Mouse (Mus musculus) thymus, postnatal 4 days (tissue): Measurements from ENCODE around the gene Ccm2.

ENCODE experiments used
- DNase-seq: peaks from one replicate; pipeline ENCODE4 v3.0.0; 2021

Ccm2 gene

GRCm38 (mm10) chr11:6530746-6531145, 15.9 kb upstream of the Ccm2 start:
- no peak for DNase-seq

- DNase-seq, result no peak
Measured at GRCm38 (mm10) chr11:6544683-6545082, 2.0 kb upstream of the Ccm2 start.

GRCm38 (mm10) chr11:6545186-6545856, 1.4 kb upstream of the Ccm2 start:
- DNase-seq, result no peak

- no peak for DNase-seq
Measured at GRCm38 (mm10) chr11:6545857-6546192, 862 bp upstream of the Ccm2 start.

- DNase-seq, result peak; percentile 80
Measured at GRCm38 (mm10) chr11:6547037-6547680, 472 bp downstream of the Ccm2 start.

GRCm38 (mm10) chr11:6547696-6548325, 1.1 kb downstream of the Ccm2 start:
- DNase-seq, result no peak

GRCm38 (mm10) chr11:6549770-6550169, 3.1 kb downstream of the Ccm2 start:
- no peak for DNase-seq

- no peak for DNase-seq
Measured at GRCm38 (mm10) chr11:6550201-6550600, 3.5 kb downstream of the Ccm2 start.

- peak; percentile 48 for DNase-seq
Measured at GRCm38 (mm10) chr11:6558234-6558633, 11.5 kb downstream of the Ccm2 start.

GRCm38 (mm10) chr11:6559996-6560395, 13.3 kb downstream of the Ccm2 start:
- peak; percentile 42 for DNase-seq

GRCm38 (mm10) chr11:6560655-6561360, 14.1 kb downstream of the Ccm2 start:
- DNase-seq, result peak; percentile 65

GRCm38 (mm10) chr11:6561474-6561873, 14.8 kb downstream of the Ccm2 start:
- DNase-seq, result peak; percentile 53

GRCm38 (mm10) chr11:6562359-6562758, 15.7 kb downstream of the Ccm2 start:
- peak; percentile 64 for DNase-seq

- no peak for DNase-seq
Measured at GRCm38 (mm10) chr11:6563201-6563600, 16.5 kb downstream of the Ccm2 start.

- DNase-seq, result peak; percentile 11
Measured at GRCm38 (mm10) chr11:6566496-6566895, 19.8 kb downstream of the Ccm2 start.

GRCm38 (mm10) chr11:6567951-6568350, 21.3 kb downstream of the Ccm2 start:
- no peak for DNase-seq

- DNase-seq, result peak; percentile 52
Measured at GRCm38 (mm10) chr11:6568584-6569409, 22.1 kb downstream of the Ccm2 start.

- no peak for DNase-seq
Measured at GRCm38 (mm10) chr11:6569410-6569777, 22.7 kb downstream of the Ccm2 start.

- no peak for DNase-seq
Measured at GRCm38 (mm10) chr11:6576151-6576550, 29.5 kb downstream of the Ccm2 start.

- no peak for DNase-seq
Measured at GRCm38 (mm10) chr11:6579361-6579760, 32.7 kb downstream of the Ccm2 start.

- DNase-seq, result no peak
Measured at GRCm38 (mm10) chr11:6580065-6580750, 33.5 kb downstream of the Ccm2 start.

- no peak for DNase-seq
Measured at GRCm38 (mm10) chr11:6581560-6581959, 34.9 kb downstream of the Ccm2 start.
